Mouse (Mus musculus) WW6 (cell line): ENCODE results near the gene Igflr1.

ENCODE experiments used
- DNase-seq: peaks from one replicate; pipeline ENCODE4 v3.0.0-alpha.2; 2013; ENCODE audit warnings: low read depth, low spot score

The Igflr1 gene

GRCm38 (mm10) chr7:30564970-30565571 lies at the start of gene Igflr1:
Igflr1 (plus strand) TSS chr7:30565427.
- no peak for DNase-seq

DNA sequence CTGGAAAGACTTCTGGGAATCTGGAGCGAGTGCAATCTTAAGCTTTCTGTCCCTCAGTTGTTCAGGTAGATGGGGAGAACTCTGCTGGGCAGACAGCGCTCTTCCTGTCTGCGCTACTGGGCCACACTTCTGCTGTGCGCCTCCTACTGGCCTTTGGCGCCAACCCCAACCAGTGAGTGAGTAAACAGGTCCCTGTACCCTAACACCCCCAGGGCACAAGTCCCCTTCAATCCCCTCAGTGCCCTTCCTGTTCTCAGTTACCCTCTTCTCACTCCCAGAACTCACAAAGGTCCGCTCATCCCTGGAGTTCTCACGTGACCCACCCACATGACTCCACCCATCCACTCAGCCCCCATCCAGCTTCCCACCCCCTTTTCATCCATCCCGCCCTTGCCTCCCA lies 46.9 kb upstream of the Igflr1 start:
- no peak for DNase-seq

DNA sequence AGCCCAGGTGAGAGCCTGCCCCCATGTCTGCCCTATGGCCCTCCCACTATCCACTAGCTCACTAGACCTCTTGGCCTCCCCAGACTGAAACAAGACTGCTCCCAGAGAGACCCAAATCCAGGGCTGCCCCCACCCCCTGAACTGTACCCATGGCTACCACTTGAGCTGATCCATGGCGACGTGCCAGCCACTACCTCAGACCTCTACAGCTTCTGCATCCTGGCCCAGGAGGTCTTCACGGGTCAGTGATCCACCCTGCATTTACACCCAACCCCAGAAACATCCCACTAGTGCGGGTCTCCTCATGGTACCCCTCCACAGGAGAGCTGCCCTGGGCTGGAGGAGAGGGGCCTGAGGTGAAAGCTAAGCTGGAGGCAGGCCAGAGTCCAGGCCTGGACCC lies 44.8 kb upstream of the Igflr1 start:
- DNase-seq: no peak

- DNase-seq: no peak
Observed at GRCm38 (mm10) chr7:30520856-30521255, 44.4 kb upstream of the Igflr1 start.

GRCm38 (mm10) chr7:30522871-30523270 lies 42.4 kb upstream of the Igflr1 start:
- no peak for DNase-seq

- no peak for DNase-seq
Observed at GRCm38 (mm10) chr7:30524487-30524886, 40.7 kb upstream of the Igflr1 start.

DNA sequence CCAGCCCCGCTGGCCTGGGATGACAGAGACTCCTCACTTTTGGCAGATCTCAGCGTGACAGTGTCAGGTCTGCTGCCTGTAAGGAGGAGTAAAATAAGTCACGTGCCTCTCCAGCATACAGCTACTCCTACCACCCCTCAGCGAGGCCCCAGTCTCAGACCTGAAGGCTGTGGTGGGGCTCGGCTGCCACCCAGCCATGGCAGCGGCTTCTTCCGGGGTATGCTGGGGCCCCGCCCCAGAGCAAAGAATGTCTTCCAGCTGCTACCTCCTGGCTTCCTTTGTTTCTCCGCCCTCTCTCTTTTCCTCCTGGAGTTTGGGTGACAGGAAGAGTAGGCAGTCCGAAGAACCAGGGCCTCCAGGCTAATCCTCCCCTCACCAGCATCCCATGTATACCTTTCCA lies 39.3 kb upstream of the Igflr1 start:
- no peak for DNase-seq

DNA sequence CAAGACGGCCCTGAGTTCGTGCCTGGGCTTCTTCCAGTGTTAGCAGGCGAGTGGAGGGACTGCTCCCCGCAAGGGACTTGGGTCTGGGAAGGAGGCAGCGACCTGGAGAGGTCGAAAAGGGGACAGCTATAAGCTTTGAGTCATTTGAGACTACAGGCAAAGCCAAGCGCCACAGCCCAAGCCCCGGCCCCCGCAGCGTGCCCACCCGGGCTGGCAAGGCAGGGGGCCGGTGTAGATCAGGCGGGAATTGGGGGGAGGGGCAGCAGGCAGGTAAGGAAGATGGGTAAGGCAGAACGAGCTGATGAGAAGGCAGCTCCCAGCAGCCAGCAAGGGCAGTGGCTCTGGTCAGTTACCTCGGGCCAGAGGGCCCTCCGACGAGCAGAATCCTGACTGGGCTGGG lies 38.8 kb upstream of the Igflr1 start:
- DNase-seq: no peak

GRCm38 (mm10) chr7:30526981-30527380 lies 38.2 kb upstream of the Igflr1 start:
- no peak for DNase-seq

DNA sequence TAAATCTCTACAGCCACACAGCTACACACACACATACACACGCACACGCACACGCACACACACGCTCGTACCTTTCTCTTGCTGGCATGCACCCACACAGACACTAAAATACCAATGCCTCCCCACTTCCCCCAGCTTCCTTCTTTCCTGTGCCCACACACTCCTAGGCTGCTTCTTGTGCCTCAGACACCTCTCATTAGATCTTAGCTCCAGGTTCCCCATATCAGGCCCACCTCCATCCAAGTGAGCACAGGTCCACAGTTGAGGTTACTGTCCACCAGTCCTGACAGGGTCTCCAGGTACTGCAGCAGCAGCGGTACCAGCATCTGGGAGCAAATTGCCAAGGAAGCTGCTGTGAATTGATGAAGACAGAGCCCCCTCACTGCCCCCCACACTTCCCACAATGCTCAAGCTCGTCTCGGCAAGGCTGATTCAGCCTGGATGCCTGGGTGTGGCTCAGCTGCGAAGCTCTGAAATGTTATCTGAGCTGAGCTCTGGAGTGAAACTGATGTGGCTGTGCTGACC lies 33.9 kb upstream of the Igflr1 start:
- no peak for DNase-seq

DNA sequence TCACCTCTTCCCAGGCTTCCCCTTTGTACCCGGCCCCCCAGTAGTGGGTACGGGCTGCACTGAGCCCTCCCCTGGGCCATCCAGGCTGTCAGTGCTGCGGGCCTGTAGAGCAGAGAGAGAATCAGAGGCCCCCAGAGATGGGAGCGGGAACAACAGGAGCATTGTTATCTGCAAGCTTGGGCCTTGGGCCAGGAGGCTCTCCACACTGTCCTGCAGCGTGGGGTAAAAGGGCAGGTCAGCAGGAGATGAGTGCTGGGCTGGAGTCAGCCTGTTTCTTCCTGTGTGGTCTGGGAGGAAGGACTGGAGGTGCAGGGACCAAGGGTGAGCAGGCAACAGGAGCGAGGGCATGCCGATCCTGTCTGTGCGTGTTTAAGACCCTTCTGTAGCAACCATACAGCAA lies 32.3 kb upstream of the Igflr1 start:
- no peak for DNase-seq

- no peak for DNase-seq
Observed at GRCm38 (mm10) chr7:30533941-30534632, 31.1 kb upstream of the Igflr1 start.

DNA sequence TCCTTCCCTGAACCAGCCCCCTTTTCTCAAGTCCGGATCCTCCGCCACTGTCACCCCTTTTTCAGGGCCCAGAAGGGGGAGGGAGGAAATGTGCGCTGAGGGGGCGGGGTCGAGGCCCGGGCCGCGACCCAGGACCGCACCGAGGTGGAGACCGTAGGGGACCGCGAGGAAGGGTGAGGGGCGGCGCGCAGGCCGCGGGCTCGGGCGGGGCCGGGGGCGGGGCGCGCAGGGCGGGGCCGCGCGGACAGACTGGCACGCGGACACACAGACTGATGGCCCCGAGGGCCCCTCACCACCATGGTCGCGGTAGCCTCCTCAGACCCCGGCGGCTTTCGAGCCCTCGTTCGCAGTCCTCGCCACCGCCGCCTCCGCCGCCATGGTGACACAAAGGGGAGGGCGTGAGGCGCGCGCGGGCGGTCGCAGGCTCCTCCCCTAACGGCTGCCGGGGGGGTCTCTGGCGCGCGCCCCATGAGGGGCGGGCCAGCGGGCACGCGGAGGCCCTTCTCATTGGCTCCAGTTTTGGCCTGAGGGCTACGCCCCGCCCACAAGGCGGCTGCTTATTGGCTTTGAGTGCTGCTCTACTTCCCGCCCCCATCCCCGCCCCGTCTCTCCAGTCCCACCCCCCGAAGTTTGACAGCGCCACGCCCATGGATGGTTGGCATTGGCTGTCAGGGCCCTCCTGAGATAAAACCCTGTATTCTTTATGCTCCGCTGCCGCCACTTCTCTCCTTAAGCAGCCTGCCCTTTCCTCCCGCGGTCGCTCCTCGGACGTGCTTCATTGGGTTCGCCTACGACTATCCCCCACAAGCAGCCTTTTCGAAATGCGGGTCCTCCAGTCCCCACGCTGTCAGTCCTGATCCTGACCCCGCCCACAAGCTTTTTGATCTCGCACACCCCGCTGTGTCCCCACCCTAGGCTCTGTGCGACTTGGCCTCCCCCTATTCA lies 30.3 kb upstream of the Igflr1 start, which contains the start of gene Arhgap33:
Gene Arhgap33 (minus strand): TSS at position 428 of the 945 bp plus-strand sequence.
- DNase-seq: peak; percentile 75

DNA sequence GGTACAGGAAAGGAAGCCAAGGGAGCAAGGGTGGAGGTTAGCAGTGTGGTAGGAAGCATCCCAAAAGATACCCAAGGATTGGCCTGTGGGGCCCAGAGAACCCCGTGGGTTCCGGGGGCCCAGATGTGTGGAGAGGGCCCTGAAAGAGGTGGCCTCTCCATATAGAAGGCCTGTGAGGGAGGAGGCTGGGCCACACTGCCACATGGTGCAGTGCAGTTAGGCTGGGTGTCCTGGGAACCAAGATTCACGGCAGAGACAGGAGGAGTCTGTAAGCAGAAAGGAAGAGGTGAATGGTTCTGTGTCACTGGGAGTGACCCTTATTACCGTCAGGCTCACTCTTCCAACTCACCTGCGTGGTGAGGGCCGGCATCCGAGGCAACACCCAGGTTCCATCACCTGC lies 24.7 kb upstream of the Igflr1 start:
- DNase-seq: no peak

- no peak for DNase-seq
Observed at GRCm38 (mm10) chr7:30544327-30544726, 20.9 kb upstream of the Igflr1 start.

- DNase-seq: no peak
Observed at GRCm38 (mm10) chr7:30549880-30550279, 15.3 kb upstream of the Igflr1 start.

DNA sequence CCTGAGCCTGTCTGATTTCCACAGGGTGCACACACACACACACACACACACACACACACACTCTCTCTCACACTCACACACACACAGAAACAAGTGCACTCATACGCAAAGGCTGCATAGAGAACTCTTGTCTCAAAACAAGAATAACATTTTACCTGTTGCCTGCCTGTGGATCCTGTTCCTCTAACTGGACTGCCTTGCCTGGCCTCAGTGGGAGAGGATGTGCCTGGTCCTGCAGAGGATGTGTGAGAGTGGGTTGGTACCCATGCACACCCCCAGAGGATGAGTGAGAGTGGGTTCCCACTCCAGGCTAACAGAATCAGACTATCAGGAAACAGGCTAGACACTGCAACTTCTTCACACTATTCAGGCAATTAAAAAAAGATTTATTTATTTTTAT lies 14.6 kb upstream of the Igflr1 start:
- no peak for DNase-seq

GRCm38 (mm10) chr7:30551445-30552101 lies 13.7 kb upstream of the Igflr1 start:
- DNase-seq: no peak

- peak; percentile 92 for DNase-seq
Observed at GRCm38 (mm10) chr7:30552102-30553020, 12.9 kb upstream of the Igflr1 start, which contains the start of the genes Hspb6 and Proser3. Hspb6 (plus strand) TSS chr7:30552178. Proser3 (minus strand) TSS chr7:30552299.

DNA sequence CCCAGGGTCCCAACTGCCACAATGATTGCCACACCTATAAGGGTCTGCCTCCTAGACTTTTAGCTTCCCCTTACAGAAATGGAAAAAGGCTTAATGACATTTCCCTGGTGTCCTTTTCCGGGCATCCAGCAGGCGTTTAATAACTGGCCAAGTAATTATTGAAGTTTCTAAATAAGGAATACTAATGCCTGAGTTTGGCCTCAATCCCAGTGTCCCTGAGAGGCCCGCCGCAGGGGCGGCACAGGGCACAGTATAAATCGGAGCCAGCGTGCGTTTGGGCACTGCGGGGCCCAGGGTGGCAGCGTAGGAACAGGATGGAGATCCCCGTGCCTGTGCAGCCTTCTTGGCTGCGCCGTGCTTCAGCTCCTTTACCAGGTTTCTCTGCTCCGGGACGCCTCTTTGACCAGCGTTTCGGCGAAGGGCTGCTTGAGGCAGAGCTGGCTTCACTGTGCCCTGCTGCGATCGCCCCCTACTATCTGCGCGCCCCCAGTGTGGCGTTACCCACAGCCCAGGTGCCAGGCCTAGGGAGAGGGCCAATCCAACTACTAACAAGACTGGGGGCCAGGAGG lies 12.1 kb upstream of the Igflr1 start:
- DNase-seq: no peak
